Mouse (Mus musculus) retina, embryonic 14.5 days (tissue): ENCODE data around the gene Atg4b.

ENCODE experiments used
- DNase-seq: peaks from one replicate; pipeline ENCODE4 v3.0.0-alpha.2; 2015; ENCODE audit warnings: low spot score

The Atg4b gene

DNA sequence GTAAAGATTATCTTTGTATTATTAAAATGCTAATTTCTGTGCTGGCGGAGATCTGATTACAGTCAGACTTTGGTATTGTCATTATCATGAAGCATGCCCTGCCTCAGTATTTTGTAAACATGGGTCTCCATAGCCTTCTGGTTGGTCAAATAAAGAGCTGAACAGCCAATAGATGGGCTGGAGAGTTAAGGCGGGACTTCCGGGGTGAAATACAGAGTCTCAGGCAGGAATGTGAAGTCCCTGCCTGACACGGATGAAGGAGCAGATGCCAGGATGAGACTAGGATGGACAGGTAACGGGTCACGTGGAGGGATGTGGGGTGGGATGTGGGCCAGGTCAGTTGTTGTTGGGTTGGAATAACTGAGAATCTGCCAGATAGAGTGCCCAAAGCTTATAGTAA, at the start of gene Atg4b:
TSS of gene Atg4b (plus strand) at position 211 of the 400 bp plus-strand sequence.
- DNase-seq, result no peak

DNA sequence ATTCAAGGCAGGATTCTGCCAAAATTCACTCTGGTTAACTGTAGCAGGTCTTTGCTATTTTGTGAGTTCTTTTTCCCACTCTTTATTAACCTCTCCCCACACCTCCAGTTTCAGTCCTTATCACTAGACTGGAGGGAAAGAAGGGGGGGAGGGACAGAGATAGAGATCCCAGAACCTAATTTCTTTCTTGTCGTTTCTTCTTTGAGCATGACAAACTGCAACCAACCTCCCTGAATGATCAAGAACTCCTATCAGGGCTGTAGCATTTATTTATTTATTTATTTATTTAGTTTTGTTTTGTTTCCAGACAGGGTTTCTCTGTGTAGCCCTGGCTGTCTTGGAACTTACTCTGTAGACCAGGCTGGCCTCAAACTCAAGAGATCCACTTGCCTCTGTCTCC, 49.2 kb upstream of the Atg4b start:
- no peak for DNase-seq

DNA sequence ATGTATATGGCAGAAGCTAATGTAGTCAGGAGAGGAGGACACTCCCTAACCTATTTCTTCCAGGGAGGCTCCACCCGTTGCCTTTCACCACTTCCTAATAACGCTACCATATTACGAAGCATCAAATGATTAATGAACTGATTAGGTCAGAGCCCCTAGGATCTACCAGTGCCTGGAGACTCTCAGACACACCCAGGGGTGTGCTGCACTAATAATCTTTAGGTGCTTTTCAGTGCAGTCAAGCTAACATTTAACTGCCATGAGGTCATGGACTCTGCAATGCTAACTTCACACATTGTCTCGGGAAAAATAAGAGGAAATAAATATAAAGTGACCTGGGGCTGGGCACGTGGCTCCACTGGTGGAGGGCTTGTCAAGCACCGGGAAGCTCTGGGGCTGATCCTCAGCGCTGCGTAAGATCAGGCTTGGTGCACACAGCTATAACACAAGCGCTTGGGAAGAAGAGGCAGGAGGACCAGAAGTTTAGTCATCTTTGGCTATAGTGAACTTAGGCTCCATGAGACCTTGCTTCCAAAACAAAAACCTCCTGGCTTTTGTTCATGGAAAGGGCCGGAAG, 47.7 kb upstream of the Atg4b start:
- DNase-seq, result no peak

DNA sequence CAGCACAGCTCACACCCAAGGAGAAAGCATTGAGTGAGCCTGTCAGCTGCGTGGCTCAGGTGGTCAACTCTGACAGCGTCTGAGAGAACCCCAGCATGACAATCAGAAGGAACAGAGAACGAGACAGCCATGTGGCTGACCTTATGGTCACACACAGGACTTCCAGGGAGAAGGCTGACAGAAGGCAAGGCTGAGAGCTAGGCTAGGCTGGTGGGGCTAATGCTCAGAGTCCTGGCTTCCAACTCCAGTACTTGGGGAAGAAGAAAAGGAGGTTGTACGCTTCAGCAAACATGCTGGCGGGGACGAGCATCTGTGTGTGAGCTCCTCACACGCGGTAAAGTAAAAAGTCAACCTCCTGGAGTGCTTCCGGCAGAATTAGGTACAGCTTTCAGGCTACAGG, 47.0 kb upstream of the Atg4b start:
- DNase-seq, result no peak

DNA sequence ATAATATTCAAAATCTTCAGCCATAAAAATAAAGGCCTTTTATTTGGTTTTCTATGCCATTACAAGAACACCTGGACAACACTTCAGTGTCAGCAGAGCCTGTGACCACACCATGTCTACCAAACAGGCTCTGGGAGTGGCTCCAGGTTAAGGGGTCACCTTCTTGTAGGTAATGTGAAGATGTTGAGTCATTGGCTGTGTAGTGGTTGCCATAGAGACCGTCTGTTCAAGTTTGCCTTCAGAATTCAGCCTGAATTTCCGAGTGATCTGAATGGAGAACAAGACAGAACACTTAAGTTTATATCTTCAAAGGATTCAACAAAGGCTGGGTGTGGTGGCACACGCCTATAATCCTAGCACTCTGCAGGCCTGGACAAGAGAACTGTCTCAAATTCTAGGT, 45.9 kb upstream of the Atg4b start:
- no peak for DNase-seq

DNA sequence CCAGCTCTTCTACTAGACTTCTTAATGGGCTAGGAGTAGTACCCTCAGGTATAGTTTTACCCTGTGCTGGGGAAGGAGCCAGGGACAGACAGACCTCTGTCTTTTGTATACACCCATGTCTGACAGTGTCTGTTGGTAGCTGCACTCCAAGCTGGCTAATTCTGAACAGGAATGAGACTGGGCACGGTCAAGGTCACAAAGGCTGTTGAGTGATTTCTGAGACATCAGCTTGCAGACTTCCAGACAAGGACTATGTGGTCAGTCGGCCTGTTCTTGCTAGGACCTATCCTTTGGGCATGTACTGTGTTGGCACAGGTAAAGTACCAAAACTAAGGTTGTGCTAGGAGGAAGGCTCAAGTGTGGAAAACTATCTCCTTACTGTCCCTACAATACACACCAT, 35.1 kb upstream of the Atg4b start:
- DNase-seq, result no peak

DNA sequence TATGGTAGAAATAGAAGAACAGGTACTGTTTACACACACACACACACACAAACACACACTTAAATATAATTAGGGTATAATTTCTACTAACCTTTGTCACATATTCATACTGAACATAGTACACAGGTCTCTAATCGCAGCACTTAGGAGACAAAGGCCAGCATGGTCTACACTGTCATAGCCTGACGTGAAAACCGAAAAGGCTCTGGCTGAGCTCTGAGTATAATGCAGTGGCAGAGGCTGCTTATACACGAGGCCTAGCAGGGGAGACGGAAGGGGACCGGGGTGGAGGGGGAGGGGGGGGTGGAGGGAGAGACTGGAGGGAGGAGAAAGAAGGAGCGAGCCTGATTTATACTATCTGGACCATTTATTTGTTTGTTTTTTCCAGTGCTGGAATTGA, 29.7 kb upstream of the Atg4b start:
- no peak for DNase-seq

DNA sequence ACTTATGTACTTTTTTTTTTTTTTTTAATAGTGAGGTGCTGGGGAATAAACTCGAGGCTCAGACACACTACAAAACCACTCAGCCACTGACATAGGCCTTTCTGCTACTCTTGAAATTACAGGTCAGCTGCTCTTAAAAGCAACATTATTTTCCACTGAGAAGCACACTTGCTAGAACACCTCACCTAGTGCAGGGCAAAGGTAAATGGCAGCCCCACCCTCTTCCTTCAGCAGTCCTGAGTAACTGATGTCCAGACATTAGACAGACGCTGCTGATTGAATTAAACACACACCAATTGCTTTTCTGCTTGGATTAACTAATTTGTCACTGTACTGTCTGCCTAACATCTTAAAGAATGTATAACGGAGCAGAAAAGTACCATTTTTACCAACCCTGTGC, 26.7 kb upstream of the Atg4b start:
- no peak for DNase-seq

DNA sequence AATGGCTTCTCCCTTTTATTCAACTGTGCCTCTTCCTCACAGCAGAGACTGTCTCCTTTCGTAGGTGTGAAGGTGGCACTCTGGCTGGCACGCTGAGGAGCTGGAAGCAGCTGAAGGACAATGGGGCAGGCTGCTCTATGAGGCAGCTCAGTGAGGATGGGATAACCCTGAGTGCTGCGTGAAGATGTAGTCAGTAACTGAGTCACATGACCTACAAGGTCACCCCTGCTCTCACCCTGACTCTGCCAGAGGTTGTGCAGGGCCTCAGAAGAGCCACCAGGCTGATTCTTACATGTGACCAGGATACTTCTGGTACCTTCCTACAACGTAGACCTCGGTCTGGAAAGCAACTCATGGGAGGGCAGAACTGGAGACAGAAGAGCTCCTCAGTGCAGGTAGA, 25.6 kb upstream of the Atg4b start:
- no peak for DNase-seq

DNA sequence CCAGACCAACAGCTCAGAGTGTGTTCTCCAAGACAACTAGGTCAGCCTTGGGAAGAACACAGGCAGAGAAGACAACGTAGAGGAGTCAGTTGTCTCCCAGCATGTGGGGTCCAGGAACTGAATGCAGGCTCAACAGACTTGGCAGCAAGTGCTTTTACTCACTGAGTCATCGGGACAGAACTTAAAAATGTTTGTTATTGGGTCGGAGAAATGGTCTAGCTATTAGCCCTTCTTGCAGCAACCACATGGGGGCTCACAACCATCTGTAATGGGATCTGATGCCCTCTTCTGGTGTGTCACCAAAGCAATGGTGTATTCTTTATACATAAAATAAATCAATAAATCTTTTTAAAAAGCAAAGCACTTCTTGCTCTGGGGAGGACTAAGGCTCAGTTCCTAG, 25.2 kb upstream of the Atg4b start:
- no peak for DNase-seq

DNA sequence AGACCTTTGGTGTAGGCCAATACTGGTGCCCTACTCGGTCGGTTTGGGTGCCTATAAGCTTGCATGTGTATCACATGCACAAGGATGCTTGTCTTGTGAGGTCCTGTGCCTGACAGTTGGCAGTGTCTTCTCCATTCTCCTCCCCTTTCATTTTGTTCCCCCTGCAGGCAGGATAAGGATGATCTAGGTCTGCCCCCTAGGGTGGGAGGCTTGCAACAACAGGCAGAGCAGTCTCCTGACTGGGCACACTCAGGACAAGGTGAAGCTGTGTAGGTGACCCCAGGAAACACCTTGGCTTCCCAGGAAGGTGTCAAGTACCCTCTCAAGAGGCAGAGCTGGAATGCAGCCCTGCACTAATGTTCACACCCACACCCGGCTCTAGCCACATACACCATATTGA, 24.3 kb upstream of the Atg4b start:
- DNase-seq, result peak; percentile 53

DNA sequence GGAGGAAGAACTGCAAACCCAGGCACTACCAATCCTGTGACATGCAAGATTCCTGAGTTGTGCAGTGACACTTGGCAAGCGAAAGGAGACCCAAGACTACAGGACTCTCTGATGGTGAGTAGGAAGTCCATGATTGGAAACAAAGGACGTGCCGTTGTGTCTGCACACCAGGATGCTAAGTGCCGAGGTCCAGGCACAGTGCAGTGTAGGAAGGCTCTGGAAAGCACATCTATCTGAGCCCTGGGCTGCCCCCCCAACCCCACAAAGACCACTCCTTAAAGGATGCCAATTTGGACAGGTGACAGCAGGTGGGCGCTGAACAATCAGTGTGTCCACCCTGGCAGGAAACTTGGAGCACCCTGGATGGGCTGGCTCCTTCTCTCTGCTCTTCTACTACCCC, 20.2 kb upstream of the Atg4b start:
- DNase-seq, result no peak

DNA sequence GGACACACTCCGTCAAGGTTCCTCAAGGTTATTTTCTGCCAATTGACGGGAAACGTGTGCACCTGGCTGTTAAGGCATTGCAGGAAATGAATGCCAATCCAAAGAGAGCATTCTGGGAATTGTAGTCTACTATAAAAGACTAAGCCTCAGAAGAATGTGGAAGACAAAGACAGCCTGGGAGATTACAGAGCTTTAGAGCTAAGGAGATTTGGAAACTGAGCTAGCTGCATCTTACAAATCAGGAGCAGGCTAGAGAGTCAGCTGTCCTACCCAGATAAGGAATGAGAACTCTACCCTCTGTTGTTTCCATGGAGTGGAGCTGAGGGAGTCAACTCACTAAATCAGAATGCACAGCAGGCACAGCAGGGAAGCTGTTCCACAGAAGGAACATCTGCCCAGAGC, 19.4 kb upstream of the Atg4b start:
- DNase-seq, result peak; percentile 41

DNA sequence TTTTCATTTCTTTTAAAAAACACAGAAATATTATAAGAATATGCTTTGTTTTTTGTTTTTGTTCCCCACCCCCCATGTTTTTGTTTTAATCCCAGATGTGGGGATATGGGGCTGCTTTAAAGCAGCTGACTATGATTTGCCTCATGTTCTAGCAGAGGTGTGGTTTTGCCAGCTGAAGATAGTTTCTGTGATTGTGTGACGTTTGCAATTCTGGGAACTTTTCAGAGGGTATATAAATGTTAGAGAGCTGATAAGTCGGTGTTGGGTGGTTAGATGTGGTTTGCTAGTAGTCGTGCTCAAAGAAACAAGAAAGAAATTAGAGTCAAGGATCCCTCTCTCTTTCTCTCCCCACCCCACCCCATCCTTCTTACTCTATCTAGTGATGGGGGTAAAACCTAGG, 15.4 kb upstream of the Atg4b start:
- no peak for DNase-seq

DNA sequence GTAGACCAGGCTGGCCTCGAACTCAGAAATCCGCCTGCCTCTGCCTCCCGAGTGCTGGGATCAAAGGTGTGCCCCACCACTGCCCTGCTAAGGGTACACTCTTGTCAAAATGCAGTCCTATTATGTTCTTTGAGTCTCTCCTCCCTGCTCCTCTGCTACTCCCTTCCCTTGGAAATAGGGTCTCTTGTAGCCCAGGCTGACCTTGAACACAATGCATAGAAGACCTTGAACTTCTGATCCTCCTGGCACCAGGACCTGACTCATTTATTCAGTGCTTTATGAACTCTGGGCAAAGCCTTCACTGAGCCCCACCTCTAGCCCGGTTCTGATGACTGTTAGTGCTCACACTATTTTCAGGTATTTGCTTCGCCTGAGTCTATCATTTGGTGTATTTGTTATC, 13.6 kb upstream of the Atg4b start:
- DNase-seq, result no peak

DNA sequence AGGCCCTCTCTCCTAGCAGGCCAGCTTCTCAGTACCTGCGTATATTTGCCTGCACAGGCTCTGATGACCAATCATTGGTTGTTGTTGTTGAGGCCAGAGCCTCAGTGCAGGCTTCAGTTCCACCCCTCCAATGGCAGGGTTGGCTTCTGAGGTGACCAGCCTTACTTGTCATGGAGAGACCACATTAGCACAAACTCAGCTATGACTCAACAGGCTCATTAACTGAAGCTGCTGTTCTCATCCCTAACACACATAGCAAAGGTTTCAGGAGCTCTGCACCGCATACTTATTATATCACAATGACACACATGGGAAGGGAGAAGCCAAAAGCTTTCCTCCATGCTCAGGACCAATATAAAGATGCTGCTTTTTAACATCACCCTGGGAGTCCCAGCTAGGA, 10.6 kb upstream of the Atg4b start:
- no peak for DNase-seq

DNA sequence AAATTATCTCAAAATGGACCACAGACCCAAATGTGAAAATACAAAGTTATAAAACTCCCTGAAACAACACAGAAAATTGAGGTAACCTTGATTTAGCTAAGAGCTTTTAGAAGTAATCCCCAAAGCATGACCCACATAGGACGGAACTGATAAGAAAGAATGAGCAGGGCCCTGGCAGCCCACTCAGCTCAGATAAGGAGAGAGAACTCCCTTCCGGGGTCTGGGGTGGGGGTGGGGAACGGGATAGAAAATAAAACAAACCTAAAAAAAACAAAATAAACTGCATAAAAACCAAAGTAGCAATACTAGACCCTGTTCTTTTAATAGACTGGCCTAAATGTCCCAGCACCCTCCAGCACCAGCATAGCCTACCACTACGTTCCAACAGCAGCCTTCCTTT, 9.3 kb upstream of the Atg4b start:
- no peak for DNase-seq

DNA sequence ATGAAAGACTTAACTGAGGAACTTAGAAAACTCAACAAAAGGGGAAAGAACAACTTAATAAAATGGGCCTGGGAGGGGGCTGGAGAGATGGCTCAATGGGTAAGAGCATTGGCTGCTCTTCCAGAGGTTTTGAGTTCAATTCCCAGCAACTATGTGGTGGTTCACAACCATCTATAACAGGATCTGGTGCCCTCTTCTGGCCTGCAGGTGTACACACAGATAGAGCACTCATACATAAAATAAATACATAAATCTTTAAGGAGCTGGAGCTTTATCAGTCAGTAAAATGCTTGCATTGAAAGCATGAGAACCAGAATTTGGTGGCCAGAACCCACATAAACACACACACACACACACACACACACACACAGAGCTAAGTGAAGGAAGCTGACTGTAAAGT, 8.4 kb upstream of the Atg4b start:
- no peak for DNase-seq

DNA sequence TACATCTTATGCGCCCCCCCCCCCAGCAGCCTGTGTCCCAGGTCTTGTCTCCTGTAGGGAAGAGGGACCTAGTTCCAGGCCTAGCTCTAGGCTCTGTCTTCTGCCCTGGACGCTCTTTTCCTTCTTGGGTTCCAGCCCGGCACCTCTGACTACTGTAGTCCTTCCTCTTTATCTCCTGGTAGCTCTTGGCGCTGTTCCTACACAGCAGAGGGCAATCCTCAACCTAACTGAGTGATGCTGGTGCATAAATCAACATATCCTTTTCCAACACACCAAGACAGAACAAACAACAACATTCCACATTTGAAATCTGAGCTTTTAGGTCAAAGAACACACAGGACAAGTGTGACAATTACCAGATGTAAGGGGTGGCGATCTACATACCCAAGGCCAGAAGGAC, 5.1 kb upstream of the Atg4b start:
- no peak for DNase-seq

DNA sequence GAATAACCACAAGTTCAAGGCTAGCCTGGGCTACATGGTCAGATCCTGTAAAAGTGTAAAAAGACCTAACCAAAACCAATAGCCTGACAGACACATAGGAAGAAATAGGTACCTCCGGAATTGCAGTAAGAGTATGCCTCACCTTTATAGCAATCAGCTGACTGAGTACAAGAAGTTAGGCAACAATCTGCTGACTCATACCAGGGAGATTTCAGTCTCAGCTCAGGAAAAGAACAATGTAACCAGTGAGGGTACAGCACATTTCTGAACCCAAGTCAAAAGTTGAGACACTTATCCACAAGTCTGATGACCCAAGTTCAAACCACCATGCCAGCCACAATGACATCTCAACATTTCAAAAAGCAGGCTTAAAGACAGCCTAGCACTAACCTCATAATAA, 2.8 kb upstream of the Atg4b start:
- DNase-seq, result no peak

DNA sequence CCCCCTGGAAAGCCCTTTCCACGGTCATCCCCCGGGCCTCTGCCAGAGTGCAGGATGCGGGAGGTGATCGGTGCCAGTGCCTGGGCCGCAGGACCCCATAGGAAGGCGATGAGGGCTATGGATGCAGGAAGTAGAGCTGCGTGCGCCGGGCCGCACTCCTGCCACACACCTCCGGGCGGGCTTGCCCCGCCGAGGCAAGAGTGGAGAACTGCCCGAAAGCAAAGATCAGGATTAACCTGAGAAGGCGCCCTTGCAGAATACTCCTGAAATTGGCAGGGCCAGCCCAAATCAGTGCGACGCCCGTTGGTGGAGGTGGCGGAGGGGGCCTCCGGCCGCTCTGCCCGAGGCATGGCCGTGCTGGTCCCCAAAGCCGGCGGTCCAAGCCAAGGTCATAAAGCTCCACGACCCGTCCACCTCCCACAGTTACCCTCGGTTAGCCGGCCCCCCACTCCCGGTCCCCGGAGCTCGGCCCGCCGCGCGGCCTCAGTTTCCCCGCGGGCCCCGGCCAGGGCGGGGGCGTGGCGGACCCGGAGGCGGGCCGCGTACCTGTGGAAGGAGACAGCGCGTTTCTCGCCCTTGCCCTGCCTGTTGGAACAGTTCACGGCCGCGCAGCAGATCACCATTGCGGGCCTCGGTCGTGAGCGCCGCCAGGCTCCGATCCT, 2.7 kb downstream of the Atg4b start:
- DNase-seq, result peak; percentile 47

DNA sequence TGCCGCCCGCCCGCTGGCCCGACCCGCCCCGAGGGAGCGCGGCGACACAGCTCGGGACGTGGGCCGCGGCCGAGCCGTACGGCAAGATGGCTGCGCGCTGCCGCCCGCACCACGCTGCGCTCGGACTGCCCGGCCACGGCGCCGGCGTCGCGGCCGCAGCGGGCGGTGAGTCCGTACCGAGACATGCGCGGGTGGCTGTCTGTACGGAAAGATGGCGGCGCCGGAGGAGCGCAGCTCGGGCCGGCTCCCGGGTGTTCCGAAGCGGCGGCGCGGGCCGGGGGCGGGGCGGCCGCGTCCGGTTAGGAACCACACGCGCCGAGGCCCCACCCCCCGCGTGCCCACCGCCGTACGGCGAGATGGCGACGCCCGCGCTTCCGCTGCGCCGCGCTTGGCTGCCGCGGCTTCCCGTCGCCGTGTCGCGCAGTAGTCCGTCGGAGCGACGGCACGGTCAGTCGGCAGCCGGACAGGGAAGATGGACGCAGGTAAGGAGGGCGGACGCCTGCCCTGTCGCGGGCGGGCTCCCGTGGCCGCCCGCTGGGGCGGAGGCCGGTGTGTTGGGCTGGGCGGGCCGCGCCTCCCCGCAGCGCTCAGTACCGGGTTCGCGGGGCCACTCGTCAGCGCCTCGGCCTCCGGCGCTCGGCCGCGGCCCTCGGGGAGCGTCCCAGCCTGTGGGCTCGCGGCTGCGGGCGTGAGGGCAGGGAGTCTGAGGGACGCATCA, 3.4 kb downstream of the Atg4b start, which contains the start of gene Thap4:
TSS of gene Thap4 (minus strand) at position 292 of the 718 bp plus-strand sequence.
- peak; percentile 86 for DNase-seq

DNA sequence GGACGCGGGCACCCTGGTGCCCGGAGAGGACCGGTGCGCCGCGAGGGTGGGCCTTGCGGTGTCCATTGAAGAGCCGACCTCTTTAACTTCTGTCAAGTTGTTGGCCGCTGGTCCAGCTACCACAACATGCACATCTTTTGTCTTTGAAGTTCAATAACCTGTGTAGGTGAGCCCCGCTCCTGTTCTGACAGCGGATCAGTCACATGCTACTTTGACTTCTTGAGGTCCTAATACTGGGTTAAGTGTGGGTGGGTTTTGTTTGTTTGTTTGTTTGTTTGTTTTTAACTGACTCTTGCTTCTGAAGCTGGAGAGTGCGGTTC, 4.0 kb downstream of the Atg4b start:
- no peak for DNase-seq

DNA sequence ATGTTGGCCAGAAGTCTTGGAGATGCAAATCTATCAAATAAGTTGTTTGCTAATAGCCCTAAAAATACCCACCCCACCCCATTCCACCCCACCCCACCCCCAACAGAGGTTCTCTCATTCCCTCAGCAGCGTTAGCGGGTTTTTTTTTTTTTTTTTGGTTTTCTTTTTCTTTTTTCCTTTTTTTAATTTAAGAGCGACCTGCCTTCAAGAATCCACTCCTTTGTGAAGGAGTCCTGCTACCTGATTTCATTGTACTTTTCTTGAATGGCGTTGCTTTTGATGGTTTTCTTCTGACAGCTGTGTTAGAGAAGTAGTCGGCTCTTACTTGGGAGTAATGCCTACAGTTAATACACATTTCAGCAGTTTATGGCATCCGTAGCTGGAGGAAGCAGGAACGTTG, 4.3 kb downstream of the Atg4b start:
- no peak for DNase-seq
